13 mouse cellular contexts compared by ENCODE assay signal in the genomic region with DNA sequence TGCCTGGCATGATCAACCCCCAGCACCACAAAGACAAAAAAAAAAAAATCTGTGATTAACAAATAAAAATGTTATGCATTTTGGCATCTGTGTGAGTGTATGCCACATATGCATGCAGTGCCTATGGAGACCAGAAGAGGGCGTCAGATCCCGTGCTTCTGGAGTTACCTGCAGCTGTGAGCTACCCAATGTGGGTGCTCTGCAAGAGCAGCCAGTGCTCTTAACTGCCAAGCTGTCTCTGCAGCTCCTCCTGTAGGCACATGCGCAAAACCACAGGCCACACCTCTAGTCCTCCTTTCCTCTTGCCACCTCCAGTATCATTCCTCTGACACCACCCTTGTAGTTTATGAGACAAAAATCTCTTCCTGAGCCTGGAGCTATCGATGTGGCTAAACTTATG. TPM values are rescaled to one million over a fixed set of nuclear protein-coding genes. Genes with fewer than 3 reads are reported as not detected.
DNase-seq lines count a peak whose midpoint lies in the region; ATAC-seq and TF ChIP-seq lines count a peak whose summit lies in the region.
"Had no signal": no experiment of that assay in that cellular context is flagged by ENCODE, and none has a peak within 500 bp of the region (broad histone marks: within the 10 kb centered on the region; RNA-seq: fewer than 3 reads in every experiment).

No protein-coding gene starts in this region.

- ATAC-seq in heart, postnatal 0 days (ENCODE audit: insufficient read depth, low read depth): no peak
- no peak for ATAC-seq in heart, embryonic 12.5 days (ENCODE audit: insufficient number of reproducible peaks, low FRiP score)
- no peak for ATAC-seq in activated CD4-positive, CD25-positive, alpha-beta regulatory T cell, adult 4 months
- ATAC-seq: forebrain, embryonic 16.5 days had no signal

- peak; percentile 49; the same call in 1 of the 2 replicates for TF ChIP-seq POLR2A in testis, adult 2 months (IDR thresholded peaks at IDR 0.05; ENCODE audit: control insufficient read depth, low read depth, low read length)

- DNase-seq in heart, postnatal 0 days (ENCODE audit: low spot score): no peak
- peak; percentile 57 to 71 for DNase-seq in spleen, postnatal 4 days (ENCODE audit: low spot score in 2 of 2)
- DNase-seq in spleen, postnatal 14 days (ENCODE audit: low spot score in 2 of 2): no peak
- DNase-seq in yolk sac, embryonic 10.5 days (ENCODE audit: low spot score): no peak
- DNase-seq: cerebellum, adult 11-12 months had no signal

- H3K4me2 ChIP-seq in heart, postnatal 0 days (ENCODE audit: low read depth, low read length): no peak overlapping the region
- no peak overlapping the region for H3K4me2 ChIP-seq in heart, embryonic 12.5 days
- H3K4me2 ChIP-seq: heart, embryonic 13.5 days; lung, embryonic 15.5 days had no signal

- H3K27ac ChIP-seq in heart, postnatal 0 days (ENCODE audit: low read depth): no peak overlapping the region
- H3K27ac ChIP-seq in heart, embryonic 12.5 days (ENCODE audit: poor library complexity, severe bottlenecking): no peak overlapping the region
- H3K27ac ChIP-seq in testis, adult 2 months (ENCODE audit: control insufficient read depth, insufficient read depth, low read depth, low read length): no peak overlapping the region
- H3K27ac ChIP-seq: heart, embryonic 13.5 days; lung, embryonic 15.5 days had no signal

- no peak for TF ChIP-seq EP300 in heart, postnatal 0 days (IDR thresholded peaks at IDR 0.05; ENCODE audit: low read depth)

- no peaks in the 10 kb centered on the region for H3K36me3 ChIP-seq in heart, postnatal 0 days (replicated peaks; ENCODE audit: control insufficient read depth, insufficient read depth, low read length)
- H3K36me3 ChIP-seq in heart, embryonic 12.5 days: no peaks in the 10 kb centered on the region
- H3K36me3 ChIP-seq in erythroblast, embryonic 14.5 days (ENCODE audit: control insufficient read depth): peaks cover 83% of the 10 kb centered on the region
- H3K36me3 ChIP-seq in testis, adult 2 months (ENCODE audit: control insufficient read depth, insufficient read depth, low read length): no peaks in the 10 kb centered on the region
- H3K36me3 ChIP-seq: heart, embryonic 13.5 days; lung, embryonic 15.5 days had no signal

- TF ChIP-seq CTCF in heart, postnatal 0 days (IDR thresholded peaks at IDR 0.05; ENCODE audit: low read depth): peak; percentile 6; the same call in 1 of the 2 replicates
- TF ChIP-seq CTCF in testis, adult 2 months (IDR thresholded peaks at IDR 0.05; ENCODE audit: control insufficient read depth, insufficient read depth, insufficient replicate concordance, low read depth, low read length): peak; percentile 67; the same call in 1 of the 2 replicates

- WGBS in heart, postnatal 0 days: 49% methylated on average over 4 of the region's 4 CpGs
- 50% methylated on average over 4 of the region's 4 CpGs for WGBS in heart, embryonic 12.5 days

- H3K4me1 ChIP-seq in heart, postnatal 0 days (ENCODE audit: control insufficient read depth, insufficient read depth): peaks cover 2% of the 10 kb centered on the region; the same call in 1 of the 2 replicates
- peaks cover 17% of the 10 kb centered on the region for H3K4me1 ChIP-seq in heart, embryonic 12.5 days (replicated peaks)
- peaks cover 96% of the 10 kb centered on the region for H3K4me1 ChIP-seq in erythroblast, embryonic 14.5 days (ENCODE audit: control insufficient read depth)
- peaks cover 5% of the 10 kb centered on the region for H3K4me1 ChIP-seq in testis, adult 2 months (ENCODE audit: control insufficient read depth, insufficient read depth, low read length)

- no peak overlapping the region for H3K4me3 ChIP-seq in heart, postnatal 0 days (ENCODE audit: low read depth, low read length)
- no peak overlapping the region for H3K4me3 ChIP-seq in heart, embryonic 12.5 days
- peak overlapping the region; percentile 27 for H3K4me3 ChIP-seq in erythroblast, embryonic 14.5 days (replicated peaks)
- H3K4me3 ChIP-seq in testis, adult 2 months (ENCODE audit: control insufficient read depth, low read depth, low read length): no peak overlapping the region
- H3K4me3 ChIP-seq: heart, embryonic 13.5 days; lung, embryonic 15.5 days had no signal

- peaks cover 8% of the 10 kb centered on the region; the same call in 1 of the 2 replicates for H3K27me3 ChIP-seq in heart, postnatal 0 days (ENCODE audit: control insufficient read depth, insufficient read depth, low read length)
- peaks cover 27% of the 10 kb centered on the region for H3K27me3 ChIP-seq in heart, embryonic 12.5 days (replicated peaks)
- H3K27me3 ChIP-seq in erythroblast, embryonic 14.5 days (ENCODE audit: control insufficient read depth): peaks cover 6% of the 10 kb centered on the region; the same call in 1 of the 2 replicates
- no peaks in the 10 kb centered on the region for H3K27me3 ChIP-seq in testis, adult 2 months (ENCODE audit: control insufficient read depth, insufficient read depth, low read length)

- no peaks in the 10 kb centered on the region for H3K9me3 ChIP-seq in heart, postnatal 0 days (replicated peaks; ENCODE audit: control insufficient read depth, low read length)
- 0 out of 2 replicates have a peak, but pooled peaks cover 4% of the 10 kb centered on the region for H3K9me3 ChIP-seq in heart, embryonic 12.5 days (replicated peaks)
- H3K9me3 ChIP-seq in erythroblast, embryonic 14.5 days (ENCODE audit: control insufficient read depth, low read length): peaks cover 32% of the 10 kb centered on the region
- H3K9me3 ChIP-seq: heart, embryonic 13.5 days; lung, embryonic 15.5 days had no signal

- H3K9ac ChIP-seq in heart, postnatal 0 days (replicated peaks; ENCODE audit: low read depth, low read length): no peak overlapping the region
- no peak overlapping the region for H3K9ac ChIP-seq in heart, embryonic 12.5 days
- H3K9ac ChIP-seq: heart, embryonic 13.5 days; lung, embryonic 15.5 days had no signal

RNA-seq across cellular contexts. Expression of gene Tmem184a, which starts 10.3 kb away (rescaled TPM):
- total RNA-seq in heart, postnatal 0 days (2014; rRNA removed; ENCODE audit: low replicate concordance): 0.31 and 9.3 TPM in 2 replicates
- polyA plus RNA-seq in heart, postnatal 0 days (2015; fragmentation: Nextera tagmentation; extraction: Ambion mirVana): 0.10 and 0.29 TPM in 2 replicates
- 0.41 and 0.42 TPM in 2 replicates for polyA plus RNA-seq in heart, embryonic 12.5 days (2016; fragmentation: Nextera tagmentation; extraction: Ambion mirVana)
- polyA plus RNA-seq in erythroblast, embryonic 14.5 days (2012): 36.6 and 77.7 TPM in 2 replicates
- polyA plus RNA-seq in testis, adult 2 months (2012; rRNA removed): 138 and 204 TPM in 2 replicates
- under 1 TPM in 1 of 2 experiments, not detected in 1; 0.24 TPM for polyA plus RNA-seq in activated CD4-positive, CD25-positive, alpha-beta regulatory T cell, adult 4 months (2017; shearing (Covaris generic))

RNA-seq across cellular contexts. Expression of gene Gm26938, which starts 16.8 kb away (rescaled TPM):
- total RNA-seq in heart, postnatal 0 days (2014; rRNA removed; ENCODE audit: low replicate concordance): not detected in 2 replicates
- not detected in 2 replicates for polyA plus RNA-seq in heart, postnatal 0 days (2015; fragmentation: Nextera tagmentation; extraction: Ambion mirVana)
- polyA plus RNA-seq in heart, embryonic 12.5 days (2016; fragmentation: Nextera tagmentation; extraction: Ambion mirVana): not detected in 2 replicates
- polyA plus RNA-seq in erythroblast, embryonic 14.5 days (2012): not detected in 2 replicates
- not detected in 2 replicates for polyA plus RNA-seq in testis, adult 2 months (2012; rRNA removed)
- not detected for polyA plus RNA-seq in activated CD4-positive, CD25-positive, alpha-beta regulatory T cell, adult 4 months (2017; shearing (Covaris generic))
- polyA plus RNA-seq: forebrain, embryonic 16.5 days; heart, embryonic 13.5 days; intestine, embryonic 14.5 days; lung, embryonic 15.5 days had no signal

RNA-seq across cellular contexts. Expression of gene Psmg3, which starts 17.3 kb away (rescaled TPM):
- total RNA-seq in heart, postnatal 0 days (2014; rRNA removed; ENCODE audit: low replicate concordance): 20.1 and 43.2 TPM in 2 replicates
- polyA plus RNA-seq in heart, postnatal 0 days (2015; fragmentation: Nextera tagmentation; extraction: Ambion mirVana): 33.9 and 34.3 TPM in 2 replicates
- 39.1 and 42.3 TPM in 2 replicates for polyA plus RNA-seq in heart, embryonic 12.5 days (2016; fragmentation: Nextera tagmentation; extraction: Ambion mirVana)
- 2.7 TPM in 2 replicates for polyA plus RNA-seq in erythroblast, embryonic 14.5 days (2012)
- polyA plus RNA-seq in testis, adult 2 months (2012; rRNA removed): 9.9 and 11.0 TPM in 2 replicates
- 10 to 100 TPM; 46.1 to 52.5 TPM for polyA plus RNA-seq in activated CD4-positive, CD25-positive, alpha-beta regulatory T cell, adult 4 months (2017; shearing (Covaris generic))

RNA-seq across cellular contexts. Expression of gene Mafk, which starts 18.1 kb away (rescaled TPM):
- total RNA-seq in heart, postnatal 0 days (2014; rRNA removed; ENCODE audit: low replicate concordance): 36.8 and 41.2 TPM in 2 replicates
- 15.6 and 16.7 TPM in 2 replicates for polyA plus RNA-seq in heart, postnatal 0 days (2015; fragmentation: Nextera tagmentation; extraction: Ambion mirVana)
- polyA plus RNA-seq in heart, embryonic 12.5 days (2016; fragmentation: Nextera tagmentation; extraction: Ambion mirVana): 24.4 and 25.2 TPM in 2 replicates
- 20.0 and 22.5 TPM in 2 replicates for polyA plus RNA-seq in erythroblast, embryonic 14.5 days (2012)
- 10.8 and 14.5 TPM in 2 replicates for polyA plus RNA-seq in testis, adult 2 months (2012; rRNA removed)
- 10 to 100 TPM; 10.4 to 16.7 TPM for polyA plus RNA-seq in activated CD4-positive, CD25-positive, alpha-beta regulatory T cell, adult 4 months (2017; shearing (Covaris generic))

RNA-seq across cellular contexts. Expression of gene Ints1, which starts 33.9 kb away (rescaled TPM):
- total RNA-seq in heart, postnatal 0 days (2014; rRNA removed; ENCODE audit: low replicate concordance): 61.7 and 92.0 TPM in 2 replicates
- 9.8 and 10.6 TPM in 2 replicates for polyA plus RNA-seq in heart, postnatal 0 days (2015; fragmentation: Nextera tagmentation; extraction: Ambion mirVana)
- 24.2 and 32.7 TPM in 2 replicates for polyA plus RNA-seq in heart, embryonic 12.5 days (2016; fragmentation: Nextera tagmentation; extraction: Ambion mirVana)
- polyA plus RNA-seq in erythroblast, embryonic 14.5 days (2012): 12.9 and 18.1 TPM in 2 replicates
- polyA plus RNA-seq in testis, adult 2 months (2012; rRNA removed): 33.9 and 36.4 TPM in 2 replicates
- polyA plus RNA-seq in activated CD4-positive, CD25-positive, alpha-beta regulatory T cell, adult 4 months (2017; shearing (Covaris generic)): 10 to 100 TPM; 15.6 to 16.7 TPM

Comparison
In these comparisons a context has a peak if more than half of its experiments do, and no peak if none do; other contexts are left out.
1. DNase-seq: peak in spleen, postnatal 4 days (2 of 2); none in heart, postnatal 0 days (single experiment), spleen, postnatal 14 days (0 of 2) and yolk sac, embryonic 10.5 days (single experiment).
2. RNA of gene Tmem184a, which starts 10.3 kb away (polyA plus RNA-seq): 138 to 204 TPM in testis, adult 2 months and 36.6 to 77.7 TPM in erythroblast, embryonic 14.5 days; 0.41 to 0.42 TPM in heart, embryonic 12.5 days, 0.24 TPM in activated CD4-positive, CD25-positive, alpha-beta regulatory T cell, adult 4 months and 0.10 to 0.29 TPM in heart, postnatal 0 days; every median in the first group is over 10 times any median in the second.